Mouse (Mus musculus) kidney, adult 18-20 months (tissue): ENCODE measurements around the gene Ccdc151.

Experiments used
- DNase-seq: peaks from one replicate; pipeline ENCODE4 v3.0.0; 2021

Ccdc151 gene

GRCm38 (mm10) chr9:21996178-21996867 lies 6.1 kb downstream of the Ccdc151 start:
- DNase-seq, result no peak

GRCm38 (mm10) chr9:21992227-21992626 lies 10.2 kb downstream of the Ccdc151 start:
- DNase-seq, result no peak

GRCm38 (mm10) chr9:21989230-21990110 lies 13.0 kb downstream of the Ccdc151 start, which contains the start of gene Rgl3:
TSS of gene Rgl3 (minus strand) at chr9:21989446.
- DNase-seq, result peak; percentile 87

- peak; percentile 79 for DNase-seq
These were observed 13.9 kb downstream of the Ccdc151 start for GRCm38 (mm10) chr9:21988421-21989101.

- DNase-seq, result peak; percentile 20
These were observed 14.7 kb downstream of the Ccdc151 start for GRCm38 (mm10) chr9:21987592-21988342.

GRCm38 (mm10) chr9:21983911-21984310 lies 18.5 kb downstream of the Ccdc151 start:
- DNase-seq, result no peak

GRCm38 (mm10) chr9:21978398-21979128 lies 23.9 kb downstream of the Ccdc151 start:
- peak; percentile 28 for DNase-seq

- DNase-seq, result peak; percentile 54
These were observed 24.5 kb downstream of the Ccdc151 start for GRCm38 (mm10) chr9:21977972-21978371.

- DNase-seq, result no peak
These were observed 25.1 kb downstream of the Ccdc151 start for GRCm38 (mm10) chr9:21977331-21977730.

GRCm38 (mm10) chr9:21976626-21977175 lies 25.7 kb downstream of the Ccdc151 start:
- DNase-seq, result no peak

- DNase-seq, result no peak
These were observed 33.1 kb downstream of the Ccdc151 start for GRCm38 (mm10) chr9:21969304-21969703.

- DNase-seq, result no peak
These were observed 33.6 kb downstream of the Ccdc151 start for GRCm38 (mm10) chr9:21968883-21969282.

GRCm38 (mm10) chr9:21963417-21963816 lies 39.0 kb downstream of the Ccdc151 start, which contains the start of gene Epor:
TSS of gene Epor (minus strand) at chr9:21963506.
- DNase-seq, result peak; percentile 46

GRCm38 (mm10) chr9:21962416-21963059 lies 39.9 kb downstream of the Ccdc151 start:
- DNase-seq, result peak; percentile 48

GRCm38 (mm10) chr9:21962010-21962409 lies 40.4 kb downstream of the Ccdc151 start:
- DNase-seq, result no peak

- DNase-seq, result peak; percentile 29
These were observed 41.0 kb downstream of the Ccdc151 start for GRCm38 (mm10) chr9:21961366-21961980.

GRCm38 (mm10) chr9:21960558-21961208 lies 41.8 kb downstream of the Ccdc151 start:
- DNase-seq, result peak; percentile 51

- DNase-seq, result peak; percentile 34
These were observed 42.3 kb downstream of the Ccdc151 start for GRCm38 (mm10) chr9:21960135-21960534.

- DNase-seq, result no peak
These were observed 43.2 kb downstream of the Ccdc151 start for GRCm38 (mm10) chr9:21959244-21959643.

- DNase-seq, result no peak
These were observed 44.1 kb downstream of the Ccdc151 start for GRCm38 (mm10) chr9:21958372-21958771.
